In the genomic region with DNA sequence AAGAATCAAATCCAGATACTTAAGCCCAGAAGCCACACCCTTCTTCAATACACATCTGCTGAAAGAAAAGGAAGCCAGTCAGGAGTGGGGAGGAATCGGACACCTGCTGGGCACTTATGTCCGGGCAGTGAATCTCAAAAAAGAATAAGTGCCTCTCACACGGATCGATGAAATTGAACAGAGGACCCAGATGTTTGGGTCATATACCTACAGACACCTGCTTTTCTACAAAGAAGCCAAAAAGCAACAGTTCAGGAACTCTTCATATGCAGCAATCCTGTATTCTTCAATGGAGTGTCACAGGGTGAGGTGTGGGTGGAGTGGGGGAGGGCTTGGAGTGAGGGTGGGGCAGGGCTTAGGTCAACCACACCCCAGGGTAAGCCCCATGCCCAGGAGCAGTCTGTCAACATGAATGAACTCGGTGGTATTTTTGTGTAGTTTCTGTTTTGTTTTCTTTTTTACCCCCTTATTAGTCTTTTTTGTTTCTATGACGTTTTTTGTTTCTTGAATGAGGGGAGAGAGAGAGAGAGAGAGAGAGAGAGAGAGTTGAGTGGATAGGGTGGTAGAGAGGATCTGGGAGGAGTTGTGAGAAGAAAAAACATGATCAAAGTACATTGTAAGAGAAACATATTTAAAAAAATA, we compare ENCODE assay signal across 33 mouse cellular contexts. TPM values are rescaled to one million over a fixed set of nuclear protein-coding genes. Genes with fewer than 3 reads are reported as not detected.
DNase-seq lines count a peak whose midpoint lies in the region; ATAC-seq and TF ChIP-seq lines count a peak whose summit lies in the region.
"Had no signal": no experiment of that assay in that cellular context is flagged by ENCODE, and none has a peak within 500 bp of the region (broad histone marks: within the 10 kb centered on the region; RNA-seq: fewer than 3 reads in every experiment).

No protein-coding gene starts in this region.

- H3K9me3 ChIP-seq in hindbrain, embryonic 10.5 days, result peaks cover 15% of the 10 kb centered on the region; the same call in 1 of the 2 replicates
- H3K9me3 ChIP-seq in hindbrain, postnatal 0 days (ENCODE audit: low read length), result no peaks in the 10 kb centered on the region; the same call in 1 of the 2 replicates
- H3K9me3 ChIP-seq in forebrain, postnatal 0 days (ENCODE audit: low read length), result no peaks in the 10 kb centered on the region
- H3K9me3 ChIP-seq: intestine, embryonic 15.5 days; neural tube, embryonic 12.5 days had no signal

- ATAC-seq in hindbrain, postnatal 0 days, result no peak
- ATAC-seq in forebrain, postnatal 0 days, result no peak
- ATAC-seq: intestine, embryonic 15.5 days; midbrain, embryonic 16.5 days had no signal

- DNase-seq in hindbrain, embryonic 10.5 days (ENCODE audit: low spot score), result no peak
- no peak for DNase-seq in hindbrain, postnatal 0 days (ENCODE audit: low spot score)
- peak; percentile 92 for DNase-seq in R1 (ENCODE audit: low read depth, low spot score)
- peak; percentile 85 for DNase-seq in induced T-regulatory cell, adult 2 months (ENCODE audit: low read depth)
- DNase-seq in kidney, postnatal 25 days, result no peak
- no peak for DNase-seq in forebrain, postnatal 0 days
- DNase-seq in cerebellum, adult 9-10 months, result no peak
- no peak for DNase-seq in lung, postnatal 4 days
- DNase-seq: adrenal gland, postnatal 14 days; cerebellum, adult 11-12 months; cerebellum, postnatal 10 days; gastrocnemius, postnatal 25 days; heart, adult 18-20 months; heart, postnatal 4 days; kidney, adult 9 months; kidney, postnatal 10 days; layer of hippocampus, adult 9-11 months; liver; lung, embryonic 14.5 days; right cerebral cortex, postnatal 4 days; thymus, adult 2 months had no signal

- no peak overlapping the region for H3K4me3 ChIP-seq in hindbrain, embryonic 10.5 days
- no peak overlapping the region for H3K4me3 ChIP-seq in hindbrain, postnatal 0 days (ENCODE audit: low read length)
- H3K4me3 ChIP-seq in forebrain, postnatal 0 days (ENCODE audit: low read depth, low read length), result no peak overlapping the region
- H3K4me3 ChIP-seq: embryonic facial prominence, embryonic 13.5 days; forebrain, embryonic 10.5 days; intestine, embryonic 15.5 days; neural tube, embryonic 12.5 days had no signal

- H3K4me1 ChIP-seq in hindbrain, embryonic 10.5 days (replicated peaks), result peaks cover 11% of the 10 kb centered on the region
- no peaks in the 10 kb centered on the region for H3K4me1 ChIP-seq in hindbrain, postnatal 0 days (ENCODE audit: insufficient read depth, low read length)
- H3K4me1 ChIP-seq in forebrain, postnatal 0 days (ENCODE audit: insufficient read depth), result no peaks in the 10 kb centered on the region
- H3K4me1 ChIP-seq: embryonic facial prominence, embryonic 13.5 days; intestine, embryonic 15.5 days; neural tube, embryonic 12.5 days had no signal

- H3K27me3 ChIP-seq in hindbrain, embryonic 10.5 days (ENCODE audit: insufficient read depth, poor library complexity, severe bottlenecking), result no peaks in the 10 kb centered on the region
- H3K27me3 ChIP-seq in hindbrain, postnatal 0 days (ENCODE audit: insufficient read depth, low read length), result no peaks in the 10 kb centered on the region
- H3K27me3 ChIP-seq in forebrain, postnatal 0 days (ENCODE audit: insufficient read depth, low read length), result no peaks in the 10 kb centered on the region
- H3K27me3 ChIP-seq: embryonic facial prominence, embryonic 13.5 days; intestine, embryonic 15.5 days; neural tube, embryonic 12.5 days had no signal

- no peak overlapping the region for H3K9ac ChIP-seq in hindbrain, postnatal 0 days (replicated peaks; ENCODE audit: low read length)
- no peak overlapping the region for H3K9ac ChIP-seq in forebrain, postnatal 0 days
- H3K9ac ChIP-seq: embryonic facial prominence, embryonic 13.5 days; hindbrain, embryonic 14.5 days; intestine, embryonic 15.5 days; liver, embryonic 14.5 days; lung, embryonic 14.5 days; neural tube, embryonic 12.5 days had no signal

- 57% methylated on average over 6 of the region's 6 CpGs for WGBS in hindbrain, embryonic 10.5 days
- 47% methylated on average over 6 of the region's 6 CpGs for WGBS in hindbrain, postnatal 0 days
- WGBS in forebrain, postnatal 0 days, result 55% methylated on average over 6 of the region's 6 CpGs

- H3K36me3 ChIP-seq in hindbrain, embryonic 10.5 days, result no peaks in the 10 kb centered on the region
- no peaks in the 10 kb centered on the region for H3K36me3 ChIP-seq in hindbrain, postnatal 0 days (ENCODE audit: insufficient read depth, low read length)
- H3K36me3 ChIP-seq in forebrain, postnatal 0 days (ENCODE audit: insufficient read depth), result no peaks in the 10 kb centered on the region
- H3K36me3 ChIP-seq: embryonic facial prominence, embryonic 13.5 days; forebrain, embryonic 10.5 days; intestine, embryonic 15.5 days; neural tube, embryonic 12.5 days had no signal

- peak overlapping the region; percentile 53; the same call in 1 of the 2 replicates for H3K27ac ChIP-seq in hindbrain, embryonic 10.5 days
- no peak overlapping the region for H3K27ac ChIP-seq in hindbrain, postnatal 0 days
- H3K27ac ChIP-seq in forebrain, postnatal 0 days (ENCODE audit: low read depth, low read length), result no peak overlapping the region
- H3K27ac ChIP-seq: embryonic facial prominence, embryonic 13.5 days; forebrain, embryonic 10.5 days; hindbrain, embryonic 14.5 days; intestine, embryonic 15.5 days; liver, embryonic 14.5 days; neural tube, embryonic 12.5 days had no signal

- H3K4me2 ChIP-seq in hindbrain, postnatal 0 days (ENCODE audit: low read depth, low read length), result no peak overlapping the region
- no peak overlapping the region for H3K4me2 ChIP-seq in forebrain, postnatal 0 days (ENCODE audit: low read depth)
- H3K4me2 ChIP-seq: embryonic facial prominence, embryonic 13.5 days; heart, embryonic 11.5 days; hindbrain, embryonic 14.5 days; intestine, embryonic 15.5 days; lung, embryonic 14.5 days; midbrain, embryonic 11.5 days; neural tube, embryonic 12.5 days had no signal

- TF ChIP-seq CTCF in hindbrain, postnatal 0 days (IDR thresholded peaks at IDR 0.05; ENCODE audit: low read depth), result no peak
- no peak for TF ChIP-seq CTCF in forebrain, postnatal 0 days (IDR thresholded peaks at IDR 0.05; ENCODE audit: low read depth)

RNA-seq across cellular contexts. Expression of gene Ifng, which starts 20.4 kb away (rescaled TPM):
- not detected in 2 replicates for polyA plus RNA-seq in hindbrain, embryonic 10.5 days (2016; fragmentation: Nextera tagmentation; extraction: Ambion mirVana)
- total RNA-seq in hindbrain, postnatal 0 days (2014; rRNA removed), result 0.68 TPM in 1 of 2 replicates, not detected in the other
- polyA plus RNA-seq in hindbrain, postnatal 0 days (2015; fragmentation: Nextera tagmentation; extraction: Ambion mirVana), result not detected in 2 replicates
- total RNA-seq in forebrain, postnatal 0 days (2014; rRNA removed), result not detected in 2 replicates
- polyA plus RNA-seq in forebrain, postnatal 0 days (2015; fragmentation: Nextera tagmentation; extraction: Ambion mirVana), result not detected in 2 replicates
- total RNA-seq: adrenal gland, postnatal 14 days; gastrocnemius, postnatal 25 days; heart, adult 18-20 months; heart, postnatal 4 days; left cerebral cortex, postnatal 10 days had no signal
- polyA plus RNA-seq: embryonic facial prominence, embryonic 13.5 days; forebrain, embryonic 10.5 days; heart, embryonic 11.5 days; heart, embryonic 16.5 days; hindbrain, embryonic 14.5 days; intestine, embryonic 15.5 days; limb, embryonic 11.5 days; liver, embryonic 14.5 days; lung, embryonic 14.5 days; midbrain, embryonic 11.5 days; midbrain, embryonic 16.5 days; neural tube, embryonic 12.5 days; thymus, adult 2 months had no signal

Comparison
In these comparisons a context has a peak if more than half of its experiments do, and no peak if none do; other contexts are left out.
1. DNase-seq: peak in R1 (single experiment) and induced T-regulatory cell, adult 2 months (single experiment); none in hindbrain, embryonic 10.5 days (single experiment), hindbrain, postnatal 0 days (single experiment), kidney, postnatal 25 days (0 of 2), forebrain, postnatal 0 days (single experiment), cerebellum, adult 9-10 months (single experiment) and lung, postnatal 4 days (0 of 2).